Comparison of ENCODE assay signal across 8 mouse cellular contexts in the genomic region with DNA sequence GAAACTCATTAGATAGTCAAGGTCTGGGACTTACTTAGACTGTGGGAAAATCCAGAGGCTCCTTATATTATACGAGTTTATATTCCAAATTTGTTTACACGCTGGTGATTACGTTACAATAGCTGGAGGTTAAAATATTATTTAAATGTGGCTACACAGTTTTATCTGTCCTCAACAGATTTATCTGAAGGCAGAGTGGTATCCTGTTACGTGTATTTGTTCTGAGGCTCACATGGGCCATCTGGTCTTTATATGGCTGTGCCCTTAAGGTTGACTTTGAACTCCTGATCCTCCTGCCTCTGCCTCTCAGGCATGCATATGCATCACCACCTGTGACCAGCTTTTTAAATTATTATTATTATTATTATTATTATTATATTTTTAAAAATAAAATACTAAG. TPM values are rescaled to one million over a fixed set of nuclear protein-coding genes. Genes with fewer than 3 reads are reported as not detected.
A peak's percentile ranks its signal among the peaks of the same experiment; 100 is the strongest.
DNase-seq lines count a peak whose midpoint lies in the region; ATAC-seq and TF ChIP-seq lines count a peak whose summit lies in the region.

No protein-coding gene starts in this region.

- DNase-seq in kidney, adult 8-10 months: no peak
- no peak for DNase-seq in embryonic facial prominence, embryonic 10.5 days (ENCODE audit: low spot score)
- DNase-seq in frontal cortex, postnatal 14 days (ENCODE audit: low spot score in 2 of 2): no peak
- DNase-seq in kidney, adult 18-20 months: no peak

- peaks cover 14% of the 10 kb centered on the region for H3K4me1 ChIP-seq in kidney, embryonic 15.5 days
- H3K4me1 ChIP-seq in embryonic facial prominence, embryonic 10.5 days: peaks cover 15% of the 10 kb centered on the region
- 0 out of 2 replicates have a peak, but pooled peaks cover 5% of the 10 kb centered on the region for H3K4me1 ChIP-seq in intestine, embryonic 16.5 days (ENCODE audit: control insufficient read depth, insufficient read depth, low read length)

- 69% methylated on average over 4 of the region's 4 CpGs for WGBS in kidney, embryonic 15.5 days
- 72% methylated on average over 4 of the region's 4 CpGs for WGBS in embryonic facial prominence, embryonic 10.5 days
- WGBS in intestine, embryonic 16.5 days: 56% methylated on average over 4 of the region's 4 CpGs

- TF ChIP-seq POLR2A in myocyte (IDR thresholded peaks at IDR 0.05; ENCODE audit: insufficient read length, low read depth): no peak

- no peak overlapping the region for H3K27ac ChIP-seq in kidney, embryonic 15.5 days
- H3K27ac ChIP-seq in embryonic facial prominence, embryonic 10.5 days (replicated peaks): no peak overlapping the region
- no peak overlapping the region for H3K27ac ChIP-seq in intestine, embryonic 16.5 days (ENCODE audit: low read length)

- H3K9ac ChIP-seq in kidney, embryonic 15.5 days: peak overlapping the region; percentile 69
- H3K9ac ChIP-seq in intestine, embryonic 16.5 days (ENCODE audit: low read depth, low read length): peak overlapping the region; percentile 83; the same call in 1 of the 2 replicates

- H3K27me3 ChIP-seq in kidney, embryonic 15.5 days: no peaks in the 10 kb centered on the region
- no peaks in the 10 kb centered on the region for H3K27me3 ChIP-seq in embryonic facial prominence, embryonic 10.5 days (replicated peaks; ENCODE audit: low read depth, poor library complexity, severe bottlenecking)
- H3K27me3 ChIP-seq in intestine, embryonic 16.5 days (replicated peaks; ENCODE audit: control insufficient read depth, insufficient read depth, low read length): no peaks in the 10 kb centered on the region
- H3K27me3 ChIP-seq in myocyte (ENCODE audit: control insufficient read depth, insufficient read depth, insufficient read length): no peaks in the 10 kb centered on the region

- no peaks in the 10 kb centered on the region for H3K9me3 ChIP-seq in kidney, embryonic 15.5 days (replicated peaks)
- no peaks in the 10 kb centered on the region for H3K9me3 ChIP-seq in embryonic facial prominence, embryonic 10.5 days
- no peaks in the 10 kb centered on the region for H3K9me3 ChIP-seq in intestine, embryonic 16.5 days (ENCODE audit: control insufficient read depth, low read length)

- no peaks in the 10 kb centered on the region for H3K79me2 ChIP-seq in myocyte (ENCODE audit: control insufficient read depth, insufficient read depth)

- peak overlapping the region; percentile 6 for H3ac ChIP-seq in myocyte (ENCODE audit: control insufficient read depth, insufficient read length)

- H3K4me2 ChIP-seq in kidney, embryonic 15.5 days: peak overlapping the region; percentile 83
- peak overlapping the region; percentile 79 for H3K4me2 ChIP-seq in intestine, embryonic 16.5 days (ENCODE audit: low read depth, low read length)
- H3K4me2 ChIP-seq in myocyte (ENCODE audit: low read depth): peak overlapping the region; percentile 89

- H3K4me3 ChIP-seq in kidney, embryonic 15.5 days (replicated peaks): peak overlapping the region; percentile 71
- peak overlapping the region; percentile 70 for H3K4me3 ChIP-seq in embryonic facial prominence, embryonic 10.5 days
- H3K4me3 ChIP-seq in intestine, embryonic 16.5 days (ENCODE audit: low read length): peak overlapping the region; percentile 77
- peak overlapping the region; percentile 65 for H3K4me3 ChIP-seq in myocyte

- ATAC-seq in kidney, embryonic 15.5 days (replicated peaks; ENCODE audit: low FRiP score): no peak
- ATAC-seq in intestine, embryonic 16.5 days: no peak
- ATAC-seq in CD4-positive, CD25-positive, alpha-beta regulatory T cell, adult 4 months: no peak

- peaks cover 10% of the 10 kb centered on the region; the same call in 1 of the 2 replicates for H3K36me3 ChIP-seq in kidney, embryonic 15.5 days
- peaks cover 1% of the 10 kb centered on the region; the same call in 1 of the 2 replicates for H3K36me3 ChIP-seq in embryonic facial prominence, embryonic 10.5 days (replicated peaks)
- no peaks in the 10 kb centered on the region for H3K36me3 ChIP-seq in intestine, embryonic 16.5 days (ENCODE audit: control insufficient read depth, insufficient read depth, low read length)
- peaks cover under 1% of the 10 kb centered on the region for H3K36me3 ChIP-seq in myocyte (ENCODE audit: control insufficient read depth, insufficient read depth)

TF ChIP-seq in myocyte, 11 proteins besides CTCF, POLR2A, EP300 and RAD21:
- no peak for TF ChIP-seq TCF3 (IDR thresholded peaks at IDR 0.05; ENCODE audit: insufficient read length, low read depth)
- no peak for TF ChIP-seq CEBPB (IDR thresholded peaks at IDR 0.05; ENCODE audit: insufficient read depth, poor library complexity, severe bottlenecking)

RNA-seq across cellular contexts. Expression of a gene that starts 0.9 kb away (rescaled TPM):
- 26.2 and 28.2 TPM in 2 replicates for polyA plus RNA-seq in kidney, embryonic 15.5 days (2015; fragmentation: Nextera tagmentation; extraction: Ambion mirVana)
- polyA plus RNA-seq in embryonic facial prominence, embryonic 10.5 days (2016; fragmentation: Nextera tagmentation; extraction: Ambion mirVana): 26.4 and 27.7 TPM in 2 replicates
- 15.4 and 20.2 TPM in 2 replicates for polyA plus RNA-seq in intestine, embryonic 16.5 days (2015; fragmentation: Nextera tagmentation; extraction: Ambion mirVana)
- 30.1 TPM for polyA plus RNA-seq in myocyte (2012; fragmentation: generic; extraction: Trizol)
- 10 to 100 TPM; 56.0 to 63.1 TPM for polyA plus RNA-seq in CD4-positive, CD25-positive, alpha-beta regulatory T cell, adult 4 months (2017; shearing (Covaris generic))

RNA-seq across cellular contexts. Expression of a gene that starts 42.8 kb away (rescaled TPM):
- 19.2 and 20.2 TPM in 2 replicates for polyA plus RNA-seq in kidney, embryonic 15.5 days (2015; fragmentation: Nextera tagmentation; extraction: Ambion mirVana)
- polyA plus RNA-seq in embryonic facial prominence, embryonic 10.5 days (2016; fragmentation: Nextera tagmentation; extraction: Ambion mirVana): 21.4 and 22.7 TPM in 2 replicates
- 8.3 and 8.7 TPM in 2 replicates for polyA plus RNA-seq in intestine, embryonic 16.5 days (2015; fragmentation: Nextera tagmentation; extraction: Ambion mirVana)
- polyA plus RNA-seq in myocyte (2012; fragmentation: generic; extraction: Trizol): 6.1 TPM
- polyA plus RNA-seq in CD4-positive, CD25-positive, alpha-beta regulatory T cell, adult 4 months (2017; shearing (Covaris generic)): 1 to 10 TPM; 3.0 to 5.2 TPM
